Mouse (Mus musculus): ENCODE results near the gene Eefsec. TPM values are rescaled to one million over a fixed set of nuclear protein-coding genes. Genes with fewer than 3 reads are reported as not detected.

Gene Eefsec
- polyA plus RNA-seq, 3 experiments from 2014 or later, result 18.1 to 35.8 (median 34.7) TPM

Other genes with a start within 250 kb of the Eefsec start
- not detected for gene Dnajb8, start 224.3 kb downstream of the Eefsec start, polyA plus RNA-seq (2017; shearing (Covaris generic))
- gene Ruvbl1, start 18.9 kb upstream of the Eefsec start, polyA plus RNA-seq (2017; shearing (Covaris generic)), result 10 to 100 TPM; 51.3 to 68.4 (median 59.4) TPM
- gene Sec61a1, start 72.4 kb upstream of the Eefsec start, polyA plus RNA-seq (2017; shearing (Covaris generic)), result 100 to 1,000 TPM; 183 to 218 (median 188) TPM
- not detected for gene Kbtbd12, start 191.4 kb upstream of the Eefsec start, polyA plus RNA-seq (2017; shearing (Covaris generic))